Mouse (Mus musculus) kidney, postnatal 14 days (tissue): Measurements from ENCODE around the gene Tnnt2.

Experiments
- DNase-seq: peaks from one replicate; pipeline ENCODE4 v3.0.0; 2022; ENCODE audit warnings: mixed read lengths

Gene Tnnt2

GRCm38 (mm10) chr1:135818481-135819086 lies 17.6 kb upstream of the Tnnt2 start, which contains the start of gene Lad1:
Gene Lad1 (plus strand): TSS chr1:135818598.
- peak; percentile 82 for DNase-seq

GRCm38 (mm10) chr1:135820071-135820470 lies 16.1 kb upstream of the Tnnt2 start:
- no peak for DNase-seq

- DNase-seq: peak; percentile 86
These were observed 15.3 kb upstream of the Tnnt2 start for GRCm38 (mm10) chr1:135820736-135821364.

GRCm38 (mm10) chr1:135821780-135822179 lies 14.4 kb upstream of the Tnnt2 start:
- no peak for DNase-seq

DNA sequence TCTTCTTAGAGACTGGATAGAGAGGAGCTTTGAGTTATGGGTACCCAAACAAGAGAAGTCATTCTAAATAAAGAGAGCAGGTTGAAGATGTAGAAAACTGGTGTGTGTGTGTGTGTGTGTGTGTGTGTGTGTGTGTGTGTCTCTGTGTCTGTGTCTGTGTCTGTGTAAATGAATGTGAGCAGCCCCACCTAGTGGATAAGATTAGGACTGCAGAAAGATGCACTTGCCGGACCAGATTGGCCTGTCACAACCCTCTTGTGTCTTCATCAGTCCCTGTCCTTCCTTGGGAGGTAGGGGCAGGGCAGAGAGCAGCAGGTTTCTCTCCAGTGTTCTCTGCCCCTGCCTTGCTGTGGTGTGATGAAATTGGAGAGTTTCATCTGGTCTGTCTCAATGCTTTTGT lies 7.2 kb upstream of the Tnnt2 start:
- peak; percentile 54 for DNase-seq

GRCm38 (mm10) chr1:135834206-135834859 lies 1.8 kb upstream of the Tnnt2 start:
- no peak for DNase-seq

GRCm38 (mm10) chr1:135834983-135835382 lies 1.2 kb upstream of the Tnnt2 start:
- DNase-seq: no peak

- DNase-seq: no peak
These were observed 2.5 kb downstream of the Tnnt2 start for GRCm38 (mm10) chr1:135838626-135839025.

GRCm38 (mm10) chr1:135839065-135839464 lies 2.9 kb downstream of the Tnnt2 start:
- no peak for DNase-seq

DNA sequence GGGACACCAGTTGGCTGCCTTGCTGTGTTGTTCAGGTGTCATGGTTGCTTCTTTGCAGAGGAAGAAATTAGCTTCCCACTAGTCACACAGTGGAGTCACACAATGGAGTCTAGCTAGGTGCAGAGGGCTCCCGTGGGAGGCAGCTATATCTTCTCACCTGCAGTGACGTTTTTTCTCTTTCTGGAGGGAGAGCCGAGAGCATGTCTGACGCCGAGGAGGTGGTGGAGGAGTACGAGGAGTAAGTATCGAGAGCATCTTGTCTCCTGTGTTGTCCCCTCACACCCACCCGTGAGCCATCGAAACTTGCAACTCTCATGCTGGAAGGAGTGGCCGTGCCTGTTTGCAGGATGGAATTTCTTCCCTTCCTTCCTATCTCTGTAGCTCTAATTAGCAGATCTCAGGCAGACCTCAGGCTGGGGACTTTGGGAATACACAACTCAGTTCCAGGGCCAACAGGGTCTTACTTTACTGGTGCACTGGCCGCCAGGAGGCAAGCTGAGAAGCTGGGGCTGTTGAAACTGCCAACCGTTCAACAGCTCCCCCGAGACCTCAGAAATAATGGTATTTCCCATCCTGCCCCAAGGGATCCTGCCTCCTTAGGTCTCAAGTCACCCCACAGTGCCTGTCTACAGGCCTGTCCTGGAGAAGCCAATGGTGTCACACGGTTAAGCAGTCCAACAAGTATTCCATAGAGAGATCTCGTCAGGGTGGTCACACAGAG lies 4.7 kb downstream of the Tnnt2 start:
- DNase-seq: no peak

- DNase-seq: no peak
These were observed 7.5 kb downstream of the Tnnt2 start for GRCm38 (mm10) chr1:135843519-135844262.

GRCm38 (mm10) chr1:135844481-135844880 lies 8.3 kb downstream of the Tnnt2 start:
- DNase-seq: no peak

GRCm38 (mm10) chr1:135846632-135847031 lies 10.5 kb downstream of the Tnnt2 start:
- DNase-seq: no peak

- peak; percentile 36 for DNase-seq
These were observed 11.0 kb downstream of the Tnnt2 start for GRCm38 (mm10) chr1:135847139-135847562.

- no peak for DNase-seq
These were observed 11.6 kb downstream of the Tnnt2 start for GRCm38 (mm10) chr1:135847611-135848351.

- peak; percentile 43 for DNase-seq
These were observed 14.8 kb downstream of the Tnnt2 start for GRCm38 (mm10) chr1:135850722-135851512.

- no peak for DNase-seq
These were observed 16.0 kb downstream of the Tnnt2 start for GRCm38 (mm10) chr1:135852044-135852756.

DNA sequence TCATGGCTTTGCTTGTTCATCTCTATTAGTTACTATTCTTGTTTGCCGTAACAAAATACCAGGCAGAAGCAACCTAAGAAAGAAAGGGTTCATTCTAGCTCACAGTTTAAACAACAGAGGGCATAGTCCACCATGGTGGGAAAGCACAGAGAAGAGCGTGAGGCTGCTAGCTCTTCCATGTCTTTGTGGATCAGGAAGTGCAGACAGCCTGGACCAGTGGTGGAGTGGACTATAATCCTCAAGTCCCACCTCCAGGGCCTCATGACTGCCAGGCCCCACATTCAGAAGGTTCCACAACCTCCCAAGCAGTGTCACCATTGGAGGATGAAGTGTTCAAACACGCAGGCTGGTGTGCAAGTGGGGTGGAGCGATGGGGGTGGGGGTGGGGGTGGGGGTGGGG lies 17.0 kb downstream of the Tnnt2 start:
- DNase-seq: no peak

DNA sequence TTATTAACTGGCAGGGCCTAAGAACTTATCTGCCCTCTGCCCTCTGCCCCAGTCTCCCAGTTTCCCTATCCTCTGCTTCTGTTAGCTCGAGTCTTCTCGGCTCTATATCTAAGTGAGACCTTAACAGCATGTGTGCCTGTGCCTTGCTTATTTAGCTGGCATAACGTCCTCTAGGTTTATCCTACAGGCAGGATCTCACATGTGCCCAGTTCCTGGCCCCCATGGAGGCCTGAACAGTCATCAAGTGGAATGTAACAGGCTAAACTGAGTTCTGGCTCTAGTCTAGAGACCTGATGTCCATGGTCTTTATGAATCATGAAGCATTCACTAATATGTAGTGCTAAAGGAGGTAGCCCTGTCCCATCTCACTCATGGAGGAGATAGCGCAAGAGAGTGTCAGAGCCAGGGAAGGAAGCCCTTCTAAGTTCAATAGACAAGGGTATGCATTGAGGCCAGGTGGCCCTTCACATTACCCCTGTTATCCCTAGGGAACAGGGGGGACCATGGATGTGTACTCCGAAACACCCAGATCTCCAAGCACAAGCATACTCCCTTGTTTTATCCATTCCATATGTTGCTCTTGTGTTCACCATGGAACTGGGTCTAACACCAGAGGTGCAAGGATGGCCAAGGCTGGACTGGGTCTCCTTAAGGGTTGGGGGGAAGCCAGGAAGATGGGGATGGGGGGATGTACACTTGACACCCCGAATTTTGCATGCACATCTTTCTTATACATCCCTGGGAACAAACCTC lies 18.6 kb downstream of the Tnnt2 start:
- DNase-seq: no peak

DNA sequence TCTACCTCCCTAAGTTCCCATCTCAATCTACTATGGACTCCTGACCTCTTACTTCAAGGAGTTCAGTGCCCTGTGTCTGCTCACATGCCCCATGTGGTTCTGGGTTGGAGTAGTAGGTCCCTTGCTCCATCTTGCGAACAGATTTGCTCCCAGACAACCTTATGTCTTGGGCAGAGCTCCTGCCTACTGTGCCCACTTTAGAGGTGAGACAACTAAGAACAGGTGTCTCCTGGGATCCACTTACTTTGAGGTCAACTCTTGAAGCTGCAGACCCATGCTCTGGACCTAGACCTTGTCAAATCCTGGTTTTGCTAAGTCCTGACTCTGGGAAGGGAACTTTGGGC lies 19.2 kb downstream of the Tnnt2 start:
- no peak for DNase-seq
